Mouse (Mus musculus) neural tube, embryonic 11.5 days (tissue): ENCODE results near the gene Kcnd1. TPM values are rescaled to one million over a fixed set of nuclear protein-coding genes. Genes with fewer than 3 reads are reported as not detected.

Source experiments
- ATAC-seq: fragments of 200-750 bp; cut with Nextera tagmentation; 2 replicates; pipeline ENCODE4 v1.8.0; 2017; ENCODE audit warnings: moderate number of reproducible peaks, mild to moderate bottlenecking, moderate TSS enrichment, moderate library complexity; ENCODE audit not compliant: insufficient read depth, low FRiP score, low TSS enrichment
- DNase-seq: peaks from one replicate; pipeline ENCODE4 v3.0.0-alpha.2; 2015; ENCODE audit warnings: low spot score
- H3K27ac ChIP-seq: fragments of 300-500 bp; sonication (generic); 2 replicates; pipeline ENCODE4 v1.5.1; 2014; ENCODE audit warnings: low read depth, mild to moderate bottlenecking, low read length
- H3K27me3 ChIP-seq: fragments of 300-500 bp; sonication (generic); 2 replicates; pipeline ENCODE4 v1.6.1; 2014; ENCODE audit warnings: mild to moderate bottlenecking, low read length, mixed read lengths; ENCODE audit not compliant: control insufficient read depth, insufficient read depth
- H3K36me3 ChIP-seq: fragments of 300-500 bp; sonication (generic); 2 replicates; pipeline ENCODE4 v1.6.1; 2014; ENCODE audit warnings: mild to moderate bottlenecking, low read length, moderate library complexity, mixed read lengths; ENCODE audit not compliant: control insufficient read depth, insufficient read depth
- H3K4me1 ChIP-seq: fragments of 300-500 bp; sonication (generic); 2 replicates; pipeline ENCODE4 v1.6.1; 2014; ENCODE audit warnings: low read length, mixed read lengths; ENCODE audit not compliant: control insufficient read depth, insufficient read depth
- H3K4me2 ChIP-seq: fragments of 300-500 bp; sonication (generic); 2 replicates; pipeline ENCODE4 v1.6.1; 2014; ENCODE audit warnings: low read depth, mild to moderate bottlenecking, moderate library complexity
- H3K4me3 ChIP-seq: fragments of 300-500 bp; sonication (generic); 2 replicates; pipeline ENCODE4 v1.5.1; 2014; ENCODE audit warnings: low read depth, low read length
- H3K9ac ChIP-seq: fragments of 300-500 bp; sonication (generic); 2 replicates; pipeline ENCODE4 v1.6.1; 2014; ENCODE audit warnings: mild to moderate bottlenecking, low read length
- H3K9me3 ChIP-seq: fragments of 300-500 bp; sonication (generic); 2 replicates; pipeline ENCODE4 v1.6.1; 2016; ENCODE audit warnings: low read length; ENCODE audit not compliant: control insufficient read depth
- WGBS: fragments of 180-500 bp; shearing (Covaris S2); extraction: QIAGEN DNeasy Blood & Tissue Kit; methylation state at CpG from one replicate; pipeline ENCODE4 v1.1.7; 2014; 5-methylcytosine and 5-hydroxymethylcytosine counted together
- polyA plus RNA-seq: library from polyadenylated mRNA; unstranded; fragments of >200 nt; fragmentation: Nextera tagmentation; extraction: Ambion mirVana; gene quantifications from 2 replicates; pipeline ENCODE4 v1.2.1, GENCODE M21; 2014

The Kcnd1 gene
- polyA plus RNA-seq, 1 experiment from 2014 or later = 2.2 TPM

- Histone ChIP-seq H3K27ac (no peak overlapping the region), H3K36me3 (no peaks in the 10 kb centered on the region), H3K4me2 (no peak overlapping the region), H3K4me3 (no peak overlapping the region), H3K9ac (no peak overlapping the region), H3K4me1 (no peaks in the 10 kb centered on the region), H3K9me3 (no peaks in the 10 kb centered on the region), H3K27me3 (no peaks in the 10 kb centered on the region)
- no peak for ATAC-seq
- WGBS = 63% methylated on average over 2 of the region's 2 CpGs
- no peak for DNase-seq
Observed at GRCm38 (mm10) chrX:7865786-7866185, 43.7 kb downstream of the Kcnd1 start.

GRCm38 (mm10) chrX:7867141-7867540 is 45.1 kb downstream of the Kcnd1 start:
- WGBS = 94% methylated on average over 1 of the region's 1 CpGs
- no peaks in the 10 kb centered on the region for H3K27me3 ChIP-seq
- no peak overlapping the region for H3K4me3 ChIP-seq
- H3K4me1 ChIP-seq = no peaks in the 10 kb centered on the region
- no peaks in the 10 kb centered on the region for H3K9me3 ChIP-seq
- ATAC-seq (no peak), DNase-seq (no peak)
- H3K9ac ChIP-seq = no peak overlapping the region
- H3K4me2 ChIP-seq = no peak overlapping the region
- no peak overlapping the region for H3K27ac ChIP-seq
- no peaks in the 10 kb centered on the region for H3K36me3 ChIP-seq

GRCm38 (mm10) chrX:7868506-7868905 is 46.4 kb downstream of the Kcnd1 start:
- no peak overlapping the region for H3K9ac ChIP-seq
- 60% methylated on average over 2 of the region's 2 CpGs for WGBS
- ATAC-seq (no peak), DNase-seq (no peak)
- no peak overlapping the region for H3K4me2 ChIP-seq
- no peak overlapping the region for H3K27ac ChIP-seq
- H3K4me1 ChIP-seq = no peaks in the 10 kb centered on the region
- no peaks in the 10 kb centered on the region for H3K36me3 ChIP-seq
- H3K4me3 ChIP-seq = no peak overlapping the region
- no peaks in the 10 kb centered on the region for H3K27me3 ChIP-seq
- no peaks in the 10 kb centered on the region for H3K9me3 ChIP-seq

GRCm38 (mm10) chrX:7869826-7870225 is 47.7 kb downstream of the Kcnd1 start:
- H3K4me1 ChIP-seq = no peaks in the 10 kb centered on the region
- no peaks in the 10 kb centered on the region for H3K9me3 ChIP-seq
- H3K27me3 ChIP-seq = no peaks in the 10 kb centered on the region
- no peak overlapping the region for H3K27ac ChIP-seq
- no peak for DNase-seq
- ATAC-seq = no peak
- H3K4me3 ChIP-seq = no peak overlapping the region
- no peaks in the 10 kb centered on the region for H3K36me3 ChIP-seq
- H3K9ac ChIP-seq = no peak overlapping the region
- H3K4me2 ChIP-seq = no peak overlapping the region
- WGBS = 48% methylated on average over 3 of the region's 3 CpGs

GRCm38 (mm10) chrX:7878007-7878419 is 55.9 kb downstream of the Kcnd1 start, which contains the start of gene Pim2:
Gene Pim2, plus strand, starts transcription at chrX:7878262.
- no peaks in the 10 kb centered on the region for H3K9me3 ChIP-seq
- WGBS = 29% methylated on average over 28 of the region's 38 CpGs
- peak within 1 kb of the TSS; percentile 80 for H3K4me2 ChIP-seq
- peak within 1 kb of the TSS; percentile 26; the same call in 1 of the 2 replicates for H3K9ac ChIP-seq
- no peaks in the 10 kb centered on the region for H3K27me3 ChIP-seq
- DNase-seq (peak; percentile 76), ATAC-seq (peak; percentile 82)
- H3K4me1 ChIP-seq = no peaks in the 10 kb centered on the region
- H3K27ac ChIP-seq = no peak within 1 kb of the TSS
- no peaks in the 10 kb centered on the region for H3K36me3 ChIP-seq
- peak within 1 kb of the TSS; percentile 36 for H3K4me3 ChIP-seq

- ATAC-seq (no peak; the same call in 1 of the 2 replicates), DNase-seq (no peak)
- H3K4me2 ChIP-seq = peak overlapping the region; percentile 80
Observed at GRCm38 (mm10) chrX:7878495-7878894, 56.4 kb downstream of the Kcnd1 start.

GRCm38 (mm10) chrX:7879819-7880218 is 57.7 kb downstream of the Kcnd1 start:
- WGBS = 11% methylated on average over 11 of the region's 11 CpGs
- Histone ChIP-seq H3K4me3 (no peak overlapping the region), H3K27ac (no peak overlapping the region), H3K4me2 (peak overlapping the region; percentile 22), H3K4me1 (no peaks in the 10 kb centered on the region), H3K9ac (no peak overlapping the region), H3K9me3 (no peaks in the 10 kb centered on the region), H3K36me3 (no peaks in the 10 kb centered on the region), H3K27me3 (no peaks in the 10 kb centered on the region)
- ATAC-seq (peak; percentile 49), DNase-seq (peak; percentile 78)

More at GRCm38 (mm10) chrX:7878495-7878894, 56.4 kb downstream of the Kcnd1 start:
- Histone ChIP-seq H3K27ac (no peak overlapping the region), H3K4me3 (peak overlapping the region; percentile 36), H3K4me1 (no peaks in the 10 kb centered on the region), H3K36me3 (no peaks in the 10 kb centered on the region), H3K27me3 (no peaks in the 10 kb centered on the region), H3K9me3 (no peaks in the 10 kb centered on the region), H3K9ac (peak overlapping the region; percentile 26; the same call in 1 of the 2 replicates)
- 21% methylated on average over 19 of the region's 21 CpGs for WGBS

GRCm38 (mm10) chrX:7883841-7884567 is 61.9 kb downstream of the Kcnd1 start, which contains the start of gene Slc35a2:
Gene Slc35a2, plus strand, starts transcription at chrX:7884028.
- Histone ChIP-seq H3K27me3 (no peaks in the 10 kb centered on the region), H3K4me1 (no peaks in the 10 kb centered on the region), H3K27ac (peak within 1 kb of the TSS; percentile 60; the same call in 1 of the 2 replicates), H3K9ac (peak within 1 kb of the TSS; percentile 26), H3K4me2 (peak within 1 kb of the TSS; percentile 44), H3K9me3 (no peaks in the 10 kb centered on the region), H3K36me3 (no peaks in the 10 kb centered on the region), H3K4me3 (peak within 1 kb of the TSS; percentile 52)
- DNase-seq (peak; percentile 74), ATAC-seq (peak; percentile 86)
- WGBS = 15% methylated on average over 49 of the region's 49 CpGs
